Mouse (Mus musculus): ENCODE results near the gene Gm10160.

GRCm38 (mm10) chr7:81868158-81868557, 12.6 kb upstream of the Gm10160 start:
- TF ChIP-seq POLR2A (IDR thresholded peaks at IDR 0.05; ENCODE audit: borderline replicate concordance, extremely low read depth, insufficient read depth, insufficient read length, poor library complexity, severe bottlenecking) = no peak
- TF ChIP-seq CTCF (IDR thresholded peaks at IDR 0.05; ENCODE audit: borderline replicate concordance, extremely low read depth, insufficient read depth, insufficient read length) = peak; percentile 90
